Mouse (Mus musculus): ENCODE data around the gene Fam181a.

Fam181a gene

GRCm38 (mm10) chr12:103356415-103356748, 45.6 kb downstream of the Fam181a start:
- 51% methylated on average over 4 of the region's 4 CpGs for WGBS

GRCm38 (mm10) chr12:103358216-103358615, 47.4 kb downstream of the Fam181a start:
- 28% methylated on average over 8 of the region's 8 CpGs for WGBS

GRCm38 (mm10) chr12:103358951-103359801, 48.4 kb downstream of the Fam181a start:
- 53% methylated on average over 4 of the region's 4 CpGs for WGBS

GRCm38 (mm10) chr12:103360812-103361211, 50.0 kb downstream of the Fam181a start:
- WGBS = 86% methylated on average over 8 of the region's 8 CpGs

GRCm38 (mm10) chr12:103361539-103362307, 50.9 kb downstream of the Fam181a start:
- 94% methylated on average over 17 of the region's 17 CpGs for WGBS

- WGBS = 81% methylated on average over 3 of the region's 3 CpGs
Measured at GRCm38 (mm10) chr12:103362336-103362735, 51.6 kb downstream of the Fam181a start.

All from cerebral cortex, adult 2 months (tissue).